8 mouse cellular contexts compared by ENCODE assay signal in genomic region chr2:28592809-28593208, GRCm38 (mm10). TPM values are rescaled to one million over a fixed set of nuclear protein-coding genes. Genes with fewer than 3 reads are reported as not detected.
DNase-seq lines count a peak whose midpoint lies in the region; ATAC-seq and TF ChIP-seq lines count a peak whose summit lies in the region.

No protein-coding gene starts in this region.

- H3K4me1 ChIP-seq in neural tube, embryonic 15.5 days: no peaks in the 10 kb centered on the region
- H3K4me1 ChIP-seq in intestine, postnatal 0 days (replicated peaks; ENCODE audit: control insufficient read depth, insufficient read depth, low read length): no peaks in the 10 kb centered on the region
- no peaks in the 10 kb centered on the region for H3K4me1 ChIP-seq in lung, embryonic 16.5 days (replicated peaks; ENCODE audit: control insufficient read depth, insufficient read depth, low read length)
- no peaks in the 10 kb centered on the region for H3K4me1 ChIP-seq in small intestine, adult 2 months (ENCODE audit: control insufficient read depth, insufficient read depth, insufficient read length, low read length)

- peak; percentile 65 for DNase-seq in neural tube, embryonic 10.5 days (ENCODE audit: extremely low spot score, low spot score)
- peak; percentile 76 to 81 for DNase-seq in adrenal gland, postnatal 36 days
- DNase-seq in adipocyte (ENCODE audit: low spot score): no peak

- TF ChIP-seq POLR2A in small intestine, adult 2 months (IDR thresholded peaks at IDR 0.05; ENCODE audit: low read depth, low read length): no peak

- peaks cover 3% of the 10 kb centered on the region; the same call in 1 of the 2 replicates for H3K27me3 ChIP-seq in neural tube, embryonic 15.5 days (replicated peaks)
- H3K27me3 ChIP-seq in intestine, postnatal 0 days (replicated peaks; ENCODE audit: control insufficient read depth, insufficient read depth, low read length): no peaks in the 10 kb centered on the region
- H3K27me3 ChIP-seq in lung, embryonic 16.5 days (ENCODE audit: control insufficient read depth, insufficient read depth, low read depth, low read length): no peaks in the 10 kb centered on the region
- no peaks in the 10 kb centered on the region for H3K27me3 ChIP-seq in small intestine, adult 2 months (ENCODE audit: control insufficient read depth, insufficient read depth, low read length)

- TF ChIP-seq CTCF in intestine, postnatal 0 days (IDR thresholded peaks at IDR 0.05; ENCODE audit: low read depth): peak; percentile 92
- peak; percentile 92 for TF ChIP-seq CTCF in small intestine, adult 2 months (IDR thresholded peaks at IDR 0.05; ENCODE audit: extremely low read depth, insufficient read length, insufficient replicate concordance, low read depth, low read length)

- no peak overlapping the region for H3K4me2 ChIP-seq in neural tube, embryonic 15.5 days
- H3K4me2 ChIP-seq in intestine, postnatal 0 days (replicated peaks; ENCODE audit: low read depth): peak overlapping the region; percentile 38
- peak overlapping the region; percentile 21; the same call in 1 of the 2 replicates for H3K4me2 ChIP-seq in lung, embryonic 16.5 days (ENCODE audit: low read depth, low read length)

- no peak overlapping the region for H3K4me3 ChIP-seq in neural tube, embryonic 15.5 days (replicated peaks)
- H3K4me3 ChIP-seq in intestine, postnatal 0 days (ENCODE audit: low read depth, low read length): no peak overlapping the region
- no peak overlapping the region for H3K4me3 ChIP-seq in lung, embryonic 16.5 days (ENCODE audit: low read length)
- H3K4me3 ChIP-seq in small intestine, adult 2 months (ENCODE audit: low read depth, low read length): no peak overlapping the region

- no peaks in the 10 kb centered on the region for H3K9me3 ChIP-seq in neural tube, embryonic 15.5 days (replicated peaks)
- no peaks in the 10 kb centered on the region for H3K9me3 ChIP-seq in intestine, postnatal 0 days (ENCODE audit: control insufficient read depth)
- no peaks in the 10 kb centered on the region for H3K9me3 ChIP-seq in lung, embryonic 16.5 days (ENCODE audit: control insufficient read depth, low read length)

- 7% methylated on average over 15 of the region's 15 CpGs for WGBS in neural tube, embryonic 15.5 days
- 6% methylated on average over 15 of the region's 15 CpGs for WGBS in intestine, postnatal 0 days
- WGBS in lung, embryonic 16.5 days: 7% methylated on average over 15 of the region's 15 CpGs
- WGBS in small intestine, adult 2 months: 4% methylated on average over 15 of the region's 15 CpGs

- no peak overlapping the region for H3K9ac ChIP-seq in neural tube, embryonic 15.5 days (replicated peaks)
- no peak overlapping the region for H3K9ac ChIP-seq in intestine, postnatal 0 days (ENCODE audit: low read depth, low read length)
- no peak overlapping the region for H3K9ac ChIP-seq in lung, embryonic 16.5 days (ENCODE audit: low read length)

- ATAC-seq in neural tube, embryonic 15.5 days (ENCODE audit: low FRiP score): no peak
- peak; percentile 83 for ATAC-seq in erythroblast, adult 5-6 weeks (replicated peaks; ENCODE audit: low FRiP score, poor library complexity, severe bottlenecking)
- ATAC-seq in intestine, postnatal 0 days: no peak
- ATAC-seq in lung, embryonic 16.5 days (ENCODE audit: low read depth): no peak

- no peak overlapping the region for H3K27ac ChIP-seq in neural tube, embryonic 15.5 days (replicated peaks)
- no peak overlapping the region for H3K27ac ChIP-seq in intestine, postnatal 0 days (ENCODE audit: low read depth, low read length)
- H3K27ac ChIP-seq in lung, embryonic 16.5 days (ENCODE audit: low read length): no peak overlapping the region
- no peak overlapping the region for H3K27ac ChIP-seq in small intestine, adult 2 months (ENCODE audit: insufficient read depth, low read depth, low read length)

- H3K36me3 ChIP-seq in neural tube, embryonic 15.5 days: no peaks in the 10 kb centered on the region
- no peaks in the 10 kb centered on the region for H3K36me3 ChIP-seq in intestine, postnatal 0 days (ENCODE audit: control insufficient read depth, insufficient read depth)
- H3K36me3 ChIP-seq in lung, embryonic 16.5 days (ENCODE audit: control insufficient read depth, insufficient read depth, low read length): no peaks in the 10 kb centered on the region
- H3K36me3 ChIP-seq in small intestine, adult 2 months (ENCODE audit: control insufficient read depth, insufficient read depth, low read length): no peaks in the 10 kb centered on the region

RNA-seq across cellular contexts. Expression of gene Gtf3c5, which starts 9.3 kb away (rescaled TPM):
- polyA plus RNA-seq in neural tube, embryonic 15.5 days (2015; fragmentation: Nextera tagmentation; extraction: Ambion mirVana): 37.2 and 40.1 TPM in 2 replicates
- total RNA-seq in adrenal gland, postnatal 36 days (2021): 10 to 100 TPM; 17.5 to 19.5 TPM
- 4.0 and 6.3 TPM in 2 replicates for total RNA-seq in erythroblast, adult 5-6 weeks (2015; ENCODE audit: low replicate concordance)
- total RNA-seq in erythroblast, adult 5-6 weeks (2017; ENCODE audit: low replicate concordance): 2.8 and 2.9 TPM in 2 replicates
- polyA plus RNA-seq in intestine, postnatal 0 days (2015; fragmentation: Nextera tagmentation; extraction: Ambion mirVana): 8.4 and 8.9 TPM in 2 replicates
- 45.0 and 45.7 TPM in 2 replicates for polyA plus RNA-seq in lung, embryonic 16.5 days (2015; fragmentation: Nextera tagmentation; extraction: Ambion mirVana)
- polyA plus RNA-seq in small intestine, adult 2 months (2012; rRNA removed): 7.7 and 13.7 TPM in 2 replicates

RNA-seq across cellular contexts. Expression of gene Gfi1b, which starts 29.0 kb away (rescaled TPM):
- polyA plus RNA-seq in neural tube, embryonic 15.5 days (2015; fragmentation: Nextera tagmentation; extraction: Ambion mirVana): 0.87 TPM in 1 of 2 replicates, not detected in the other
- not detected for total RNA-seq in adrenal gland, postnatal 36 days (2021)
- total RNA-seq in erythroblast, adult 5-6 weeks (2015; ENCODE audit: low replicate concordance): 45.9 and 46.2 TPM in 2 replicates
- 26.5 and 53.9 TPM in 2 replicates for total RNA-seq in erythroblast, adult 5-6 weeks (2017; ENCODE audit: low replicate concordance)
- 0.34 TPM in 1 of 2 replicates, not detected in the other for polyA plus RNA-seq in intestine, postnatal 0 days (2015; fragmentation: Nextera tagmentation; extraction: Ambion mirVana)
- polyA plus RNA-seq in lung, embryonic 16.5 days (2015; fragmentation: Nextera tagmentation; extraction: Ambion mirVana): 0.80 and 1.4 TPM in 2 replicates
- 1.3 and 1.8 TPM in 2 replicates for polyA plus RNA-seq in small intestine, adult 2 months (2012; rRNA removed)

RNA-seq across cellular contexts. Expression of gene Cel, which starts 29.6 kb away (rescaled TPM):
- polyA plus RNA-seq in neural tube, embryonic 15.5 days (2015; fragmentation: Nextera tagmentation; extraction: Ambion mirVana): 0.09 and 3.3 TPM in 2 replicates
- total RNA-seq in adrenal gland, postnatal 36 days (2021): not detected
- not detected in 2 replicates for total RNA-seq in erythroblast, adult 5-6 weeks (2015; ENCODE audit: low replicate concordance)
- total RNA-seq in erythroblast, adult 5-6 weeks (2017; ENCODE audit: low replicate concordance): not detected in 2 replicates
- polyA plus RNA-seq in intestine, postnatal 0 days (2015; fragmentation: Nextera tagmentation; extraction: Ambion mirVana): 5.5 and 7.9 TPM in 2 replicates
- polyA plus RNA-seq in lung, embryonic 16.5 days (2015; fragmentation: Nextera tagmentation; extraction: Ambion mirVana): 0.10 and 0.23 TPM in 2 replicates
- 8.8 and 5,109 TPM in 2 replicates for polyA plus RNA-seq in small intestine, adult 2 months (2012; rRNA removed)

RNA-seq across cellular contexts. Expression of gene Tsc1, which starts 48.2 kb away (rescaled TPM):
- 29.8 and 33.3 TPM in 2 replicates for polyA plus RNA-seq in neural tube, embryonic 15.5 days (2015; fragmentation: Nextera tagmentation; extraction: Ambion mirVana)
- total RNA-seq in adrenal gland, postnatal 36 days (2021): 10 to 100 TPM; 17.6 to 19.6 TPM
- 26.3 and 27.9 TPM in 2 replicates for total RNA-seq in erythroblast, adult 5-6 weeks (2015; ENCODE audit: low replicate concordance)
- 31.6 and 53.1 TPM in 2 replicates for total RNA-seq in erythroblast, adult 5-6 weeks (2017; ENCODE audit: low replicate concordance)
- polyA plus RNA-seq in intestine, postnatal 0 days (2015; fragmentation: Nextera tagmentation; extraction: Ambion mirVana): 6.5 and 8.2 TPM in 2 replicates
- 16.5 and 18.2 TPM in 2 replicates for polyA plus RNA-seq in lung, embryonic 16.5 days (2015; fragmentation: Nextera tagmentation; extraction: Ambion mirVana)
- polyA plus RNA-seq in small intestine, adult 2 months (2012; rRNA removed): 3.2 and 7.0 TPM in 2 replicates
